Mouse (Mus musculus) left cerebral cortex, postnatal 4 days (tissue): Measurements from ENCODE around the gene Clip2. TPM values are rescaled to one million over a fixed set of nuclear protein-coding genes. Genes with fewer than 3 reads are reported as not detected.
A peak's percentile ranks its signal among the peaks of the same experiment; 100 is the strongest.

Experiments
- DNase-seq: peaks from one replicate; pipeline ENCODE4 v3.0.0-alpha.2; 2022
- intact Hi-C: fragments of 180-260 bp; cut with DNase I; formaldehyde crosslinking; loops from one replicate; pipeline ENCODE4 v1.15.1; 2025
- total RNA-seq, 2 experiments: library from RNA; stranded (reverse); gene quantifications; 2 replicates each; pipeline ENCODE4 v1.2.3; 2021

The Clip2 gene
- total RNA-seq, 2 experiments from 2014 or later = 172 to 179 TPM

DNA sequence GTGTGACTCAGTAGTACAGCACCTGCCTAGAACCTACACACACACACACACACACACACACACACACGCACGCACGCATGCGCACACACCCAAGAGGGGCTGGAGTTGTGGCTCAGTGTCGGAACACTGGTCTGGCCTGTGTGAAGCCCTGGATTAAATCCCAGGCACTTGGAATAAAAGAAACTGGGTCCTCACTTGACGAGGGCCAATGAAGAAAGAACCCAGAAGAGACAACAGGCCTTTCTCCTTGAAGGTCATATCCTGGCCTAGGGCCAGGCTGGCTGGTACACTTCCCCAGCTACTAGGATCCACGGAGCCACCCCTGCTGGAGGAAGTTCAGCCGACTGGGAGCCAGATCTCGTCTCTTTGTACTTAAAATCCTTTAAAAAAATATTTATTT, 20.6 kb downstream of the Clip2 start:
- DNase-seq = peak; percentile 71
- intact Hi-C loops = no loop called here

DNA sequence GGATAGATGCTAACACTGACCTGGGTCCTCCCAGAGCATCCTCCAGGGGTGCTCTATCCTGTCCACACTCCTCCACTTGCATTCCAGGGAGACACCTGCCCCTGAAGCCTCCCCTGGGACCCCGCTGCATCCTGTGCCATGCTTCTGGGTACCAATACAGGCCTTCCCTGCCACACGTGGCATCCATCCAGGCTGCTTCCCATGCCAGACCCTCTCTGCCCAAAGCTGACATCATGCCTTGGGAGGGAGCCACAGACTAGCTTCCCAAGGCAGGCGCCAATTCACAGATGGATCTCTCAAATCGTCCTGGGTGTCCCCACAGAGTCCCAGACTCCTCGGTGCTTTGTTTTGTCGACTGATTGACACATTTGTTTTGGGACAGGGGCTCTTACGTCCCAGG, 21.4 kb downstream of the Clip2 start:
- intact Hi-C loops = no loop called here
- peak; percentile 98 for DNase-seq

DNA sequence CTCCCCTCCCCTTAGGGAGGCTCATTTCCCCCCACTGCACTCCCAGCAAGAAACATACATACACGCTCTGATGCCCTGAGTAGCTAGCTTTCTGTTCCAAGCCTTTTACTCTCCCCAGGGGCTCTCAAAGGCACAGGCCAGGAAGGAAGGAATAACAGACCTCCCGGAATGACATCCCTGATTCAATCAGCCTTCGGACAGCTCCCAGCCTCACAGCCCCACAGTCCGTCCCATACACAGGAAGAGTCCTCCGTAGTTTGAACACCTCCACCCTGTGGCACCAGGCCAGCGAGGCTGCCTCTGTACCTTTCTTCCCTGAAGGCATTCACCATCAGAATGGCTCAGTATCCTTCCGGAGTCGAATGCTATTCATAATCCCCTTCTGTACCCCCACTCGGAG, 23.7 kb downstream of the Clip2 start:
- DNase-seq = no peak
- intact Hi-C loops = no loop called here

DNA sequence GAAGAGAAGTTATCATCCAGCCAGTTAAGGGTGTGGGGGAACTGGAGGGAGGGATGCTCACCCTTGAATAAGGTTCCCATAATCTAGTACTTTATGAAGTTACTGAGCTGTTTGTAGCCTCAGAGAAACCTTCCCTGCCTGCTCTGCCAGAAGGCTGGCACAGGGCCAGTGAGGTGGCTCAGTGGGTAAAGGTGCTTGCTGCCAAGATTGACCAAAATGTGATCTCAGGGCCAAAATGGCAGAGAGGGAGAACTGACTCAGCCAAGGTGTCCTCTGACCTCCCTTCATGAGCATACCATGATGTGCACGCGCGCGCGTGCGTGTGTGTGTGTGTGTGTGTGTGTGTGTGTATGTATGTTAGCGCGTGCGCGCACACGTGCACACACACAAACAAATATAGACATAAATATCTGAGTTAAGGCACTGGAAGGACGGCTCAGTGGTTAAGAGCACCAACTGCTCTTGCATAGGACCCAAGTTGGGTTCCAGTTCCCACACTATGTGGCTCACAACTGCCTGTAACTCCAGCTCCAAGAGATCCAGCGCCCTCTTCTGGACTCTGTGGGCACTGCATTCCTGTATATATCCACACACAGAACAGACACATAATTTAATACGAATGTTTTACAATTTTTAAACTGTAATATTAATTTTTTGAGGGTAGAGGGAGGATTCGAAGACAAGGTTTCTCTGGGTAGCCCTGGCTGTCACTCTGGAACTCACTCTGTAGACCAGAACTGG, 26.1 kb downstream of the Clip2 start:
- intact Hi-C loops = no loop called here
- DNase-seq = peak; percentile 51

DNA sequence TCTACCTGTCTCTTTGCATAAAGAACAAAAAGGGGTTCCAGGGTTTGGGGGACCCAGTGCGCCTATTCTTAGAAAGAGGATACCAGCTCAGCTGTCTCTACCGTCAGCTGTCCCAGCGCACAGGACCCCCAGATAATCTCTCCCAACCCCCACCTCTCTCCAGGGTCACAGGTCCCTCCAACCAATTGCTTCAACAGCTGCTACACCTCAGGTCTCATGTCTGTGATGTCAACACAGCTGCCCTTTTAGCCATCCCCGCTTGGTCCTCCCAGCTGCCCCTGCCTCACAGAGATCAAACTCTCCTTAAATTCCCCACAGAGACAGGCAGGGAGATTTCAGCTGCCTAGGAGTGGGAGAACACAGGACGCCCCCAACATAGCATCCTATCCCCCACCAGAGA, 28.5 kb downstream of the Clip2 start:
- intact Hi-C loops = no loop called here

DNA sequence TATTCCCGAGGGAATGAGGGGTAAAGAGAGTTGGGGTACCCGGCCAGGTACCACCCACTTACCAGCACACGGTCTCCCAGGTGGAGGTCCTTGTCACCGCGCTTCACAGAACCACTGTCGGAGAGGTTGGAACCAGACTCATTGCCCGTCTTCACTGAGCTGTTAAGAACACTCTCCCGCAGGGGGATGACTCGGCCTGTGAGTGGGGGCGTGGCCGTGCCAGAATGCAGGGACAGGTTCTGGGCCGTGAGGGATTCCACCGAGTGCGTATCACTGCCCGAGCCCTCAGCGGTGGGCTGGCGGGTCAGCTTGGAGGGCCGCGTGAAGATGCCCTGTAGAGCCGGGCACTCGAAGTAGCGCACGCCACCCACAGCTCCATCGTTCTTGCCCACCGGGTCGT, 29.7 kb downstream of the Clip2 start:
- no peak for DNase-seq
- intact Hi-C loops = no loop called here

More for the DNA sequence above, 28.5 kb downstream of the Clip2 start:
- no peak for DNase-seq

DNA sequence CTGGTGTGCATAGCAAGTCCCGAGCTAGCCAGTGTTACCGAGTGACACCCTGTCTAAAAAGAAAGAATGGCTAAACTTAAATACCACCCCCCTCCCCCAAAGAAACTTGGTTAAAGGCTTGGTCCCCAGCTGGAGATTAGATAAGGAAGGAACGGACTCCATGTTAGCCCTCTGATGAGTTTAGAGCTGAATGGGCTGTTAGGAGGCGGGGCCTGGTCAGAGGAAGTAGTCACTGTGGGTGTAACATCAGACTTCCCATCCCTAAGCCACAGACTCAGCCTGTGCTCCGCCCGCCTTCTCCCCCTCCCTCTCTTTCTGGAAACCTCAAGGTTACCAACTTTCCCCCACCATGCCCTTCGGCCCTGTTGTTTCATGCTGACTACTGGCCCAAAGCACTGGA, 30.4 kb downstream of the Clip2 start:
- DNase-seq = no peak
- intact Hi-C loops = no loop called here

DNA sequence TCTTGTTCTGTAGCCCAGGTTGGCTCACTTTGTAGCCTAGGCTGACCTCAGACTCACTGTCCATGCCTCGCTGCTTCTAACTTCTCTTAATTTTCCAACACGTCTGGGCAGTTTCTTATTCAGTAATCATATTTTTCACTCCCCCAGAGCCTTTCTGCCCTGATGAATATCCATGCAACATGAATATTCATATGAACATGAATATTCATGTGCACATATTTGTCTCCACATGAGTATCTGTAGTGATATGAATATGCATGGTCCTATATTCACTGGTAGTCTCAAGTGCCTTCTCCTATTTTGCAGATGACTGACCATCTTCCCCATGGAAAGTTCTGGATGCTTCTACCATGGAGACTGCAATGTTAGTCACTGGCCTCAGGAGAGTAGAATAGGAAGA, 31.1 kb downstream of the Clip2 start:
- DNase-seq = no peak
- intact Hi-C loops = no loop called here

DNA sequence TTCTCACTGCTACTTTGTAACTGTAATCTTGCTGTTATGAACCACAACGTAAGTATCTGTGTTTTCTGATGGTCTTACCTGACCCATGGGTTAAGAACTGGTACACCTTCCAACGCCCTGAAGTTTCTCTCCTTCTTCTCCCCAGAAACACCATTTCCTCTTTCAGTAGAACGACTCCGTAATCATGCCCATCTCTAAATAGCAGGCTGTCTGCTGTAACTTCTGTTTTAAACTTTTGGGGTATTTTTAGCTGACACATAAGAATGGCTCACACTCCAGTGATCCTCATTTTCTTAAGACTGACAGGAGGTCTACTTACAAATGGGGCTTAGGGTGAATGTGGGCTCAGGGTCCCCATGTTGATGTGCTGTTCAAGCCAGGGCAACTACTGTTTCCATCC, 32.1 kb downstream of the Clip2 start:
- DNase-seq = no peak
- intact Hi-C loops = no loop called here

DNA sequence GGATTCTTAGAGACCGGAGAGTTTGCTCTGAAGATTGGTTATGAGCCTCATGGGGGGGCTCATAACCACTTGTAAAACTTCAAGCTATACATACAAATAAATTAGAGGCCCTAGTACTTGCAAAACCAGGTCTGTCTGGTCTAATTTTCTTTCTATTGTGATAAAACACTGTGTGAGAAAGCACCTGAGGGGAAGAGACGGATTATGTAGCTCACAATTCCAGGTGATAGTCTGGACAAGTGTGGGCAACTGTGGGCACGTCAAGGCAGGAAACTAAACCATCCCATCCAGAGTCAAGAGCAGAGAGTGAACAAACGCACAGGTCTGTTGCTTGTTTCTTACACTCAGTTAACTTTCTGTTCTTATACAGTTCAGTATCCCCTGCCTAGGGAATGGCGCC, 32.8 kb downstream of the Clip2 start:
- no peak for DNase-seq
- intact Hi-C loops = no loop called here

DNA sequence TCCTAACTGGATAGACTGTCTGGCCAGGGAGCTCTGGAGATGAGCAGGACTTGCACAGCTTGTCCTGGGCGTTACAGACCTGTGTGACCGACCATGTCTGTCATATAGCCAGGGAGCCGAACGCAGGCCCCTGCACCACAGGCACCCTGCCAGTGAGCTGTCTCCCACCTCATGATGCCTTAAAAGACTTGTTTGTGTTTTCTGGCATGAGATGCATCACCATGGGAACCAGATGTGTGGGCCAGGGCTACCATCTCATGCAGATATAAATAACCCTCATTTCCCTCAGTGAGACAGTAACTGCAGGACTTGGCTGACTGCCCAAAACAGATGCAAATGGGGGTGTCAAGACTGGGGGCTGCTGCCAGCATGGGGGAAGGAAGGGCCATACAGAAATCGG, 40.1 kb downstream of the Clip2 start:
- peak; percentile 74 for DNase-seq
- intact Hi-C loops = loop anchor here (5.0 kb wide), 1 partner anchor 35 kb away; no protein-coding TSS in a partner anchor

DNA sequence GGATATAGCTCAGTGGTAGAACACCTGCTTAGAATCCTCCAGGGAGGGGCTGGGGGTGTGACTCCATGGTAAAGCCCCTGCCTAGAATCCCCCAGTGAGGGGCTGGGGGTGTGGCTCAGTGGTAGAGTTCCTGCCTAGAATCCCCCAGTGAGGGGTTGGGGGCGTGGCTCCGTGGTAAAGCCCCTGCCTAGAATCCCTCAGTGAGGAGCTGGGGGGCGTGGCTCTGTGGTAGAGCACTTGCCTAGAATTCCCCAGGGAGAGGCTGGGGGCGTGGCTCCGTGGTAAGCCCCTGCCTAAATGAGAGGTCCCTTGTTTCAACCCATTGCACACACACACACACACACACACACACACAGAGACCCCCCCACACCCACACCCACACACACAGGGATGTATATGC, 42.0 kb downstream of the Clip2 start:
- intact Hi-C loops = loop anchor here (5.0 kb wide), 1 partner anchor 37 kb away; no protein-coding TSS in a partner anchor
- DNase-seq = no peak

DNA sequence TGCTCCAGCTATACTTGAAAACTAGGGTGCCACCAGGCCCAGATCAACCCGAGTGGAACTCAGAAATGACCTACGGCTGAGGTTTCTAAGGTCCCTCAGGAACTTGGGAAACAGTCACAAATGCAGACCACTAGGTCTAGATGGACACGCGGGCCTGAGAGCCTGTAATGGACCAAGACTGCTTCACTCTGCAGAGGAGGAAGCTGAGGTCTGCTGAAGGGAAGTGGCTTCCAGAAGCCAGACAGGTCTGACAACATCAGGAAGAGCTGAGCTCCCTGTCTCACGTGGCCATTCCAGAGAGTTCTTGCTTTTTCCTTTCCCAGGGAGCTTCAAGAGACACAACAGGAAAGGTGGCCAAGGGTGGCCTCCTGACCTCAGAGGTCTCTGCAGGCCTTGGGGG, 43.3 kb downstream of the Clip2 start:
- intact Hi-C loops = no loop called here
- DNase-seq = no peak

DNA sequence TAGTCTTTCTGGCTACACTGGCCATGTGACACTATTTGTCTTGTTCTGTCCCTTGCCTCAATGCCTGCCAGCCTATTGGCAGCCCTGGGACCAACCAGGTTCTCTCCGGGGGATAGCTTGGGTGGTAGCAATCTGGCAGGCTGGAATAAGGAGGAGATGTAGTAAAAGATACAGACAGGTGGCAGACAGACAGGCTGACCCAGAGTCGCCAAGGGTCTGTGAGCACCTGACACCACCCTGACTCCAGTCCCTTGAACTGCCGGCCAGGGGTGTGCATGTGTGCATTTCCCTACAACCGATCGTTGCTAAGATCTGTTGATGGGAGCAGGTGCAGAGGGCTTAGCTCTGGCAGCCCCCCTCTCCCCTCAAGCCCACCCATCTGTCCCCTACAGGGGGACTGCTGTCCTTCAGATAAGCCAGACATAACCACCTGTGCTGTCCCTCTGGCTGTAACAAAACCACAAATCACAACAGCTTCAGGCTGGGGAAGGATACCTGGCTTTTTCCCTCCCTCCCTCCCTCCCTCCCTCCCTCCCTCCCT, 44.3 kb downstream of the Clip2 start:
- intact Hi-C loops = no loop called here
- DNase-seq = peak; percentile 48

DNA sequence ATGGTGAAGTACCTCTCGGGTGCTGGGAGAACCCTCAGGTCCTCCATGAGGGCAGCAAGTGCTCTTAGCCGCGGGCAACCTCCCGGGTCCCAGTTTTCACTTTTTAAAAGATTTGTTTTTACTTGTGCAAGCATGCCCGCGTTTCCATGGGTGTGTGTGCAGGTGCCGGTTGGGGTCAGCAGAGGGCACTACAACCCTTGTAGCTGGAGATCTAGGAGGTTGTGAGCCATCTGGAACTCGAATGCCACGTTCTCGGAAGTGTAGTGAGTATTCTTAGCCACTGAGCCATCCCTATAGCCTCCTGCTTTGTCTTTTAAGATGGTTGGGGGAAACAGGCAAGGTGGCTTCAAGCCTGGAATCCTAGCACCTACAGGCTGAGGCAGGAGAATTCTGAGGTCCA, 44.9 kb downstream of the Clip2 start:
- DNase-seq = peak; percentile 74
- intact Hi-C loops = no loop called here

DNA sequence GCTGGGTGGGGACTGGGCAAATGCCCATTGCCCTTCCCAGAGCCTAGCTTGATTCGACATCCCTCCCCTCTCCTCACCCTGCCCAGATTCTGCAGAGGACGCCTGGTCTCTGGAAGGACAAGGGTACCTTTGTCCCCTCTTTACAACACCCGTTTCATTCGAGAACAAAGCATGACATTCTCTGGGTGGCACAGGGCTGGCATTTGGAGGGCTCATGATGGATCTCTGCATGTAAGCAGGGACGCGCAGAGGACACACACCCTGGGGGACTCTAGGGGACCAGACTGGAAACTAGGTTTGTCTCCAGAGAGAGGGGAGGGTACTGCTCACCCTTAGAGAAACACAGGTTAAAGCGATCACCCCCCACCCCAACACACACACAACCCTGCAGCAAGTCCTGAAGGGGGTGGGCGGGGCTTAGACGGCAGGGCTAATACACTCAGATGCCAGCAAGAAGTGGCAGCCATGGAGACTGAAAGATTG, 46.4 kb downstream of the Clip2 start:
- intact Hi-C loops = no loop called here
- DNase-seq = peak; percentile 30

DNA sequence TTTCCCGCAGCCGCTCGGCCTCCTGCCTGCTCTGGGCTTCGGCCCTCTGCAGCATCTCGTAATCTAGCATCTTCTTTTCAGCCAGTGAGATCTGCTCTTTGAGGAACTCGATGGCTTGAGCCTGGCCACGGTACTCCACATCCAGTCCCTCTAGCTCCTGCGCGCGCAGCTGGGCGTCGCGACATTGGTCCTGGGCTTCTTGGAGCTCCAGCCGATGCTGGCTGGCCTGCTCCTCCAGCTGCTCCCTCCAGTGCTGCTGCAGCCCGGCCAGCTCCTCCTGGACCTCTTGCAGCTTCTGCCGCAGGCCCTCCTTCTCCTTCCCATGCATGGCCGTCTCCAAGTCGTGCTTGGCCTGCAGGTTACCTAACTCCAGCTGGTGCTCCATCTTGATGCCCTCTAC, 49.6 kb downstream of the Clip2 start:
- no peak for DNase-seq
- intact Hi-C loops = no loop called here

DNA sequence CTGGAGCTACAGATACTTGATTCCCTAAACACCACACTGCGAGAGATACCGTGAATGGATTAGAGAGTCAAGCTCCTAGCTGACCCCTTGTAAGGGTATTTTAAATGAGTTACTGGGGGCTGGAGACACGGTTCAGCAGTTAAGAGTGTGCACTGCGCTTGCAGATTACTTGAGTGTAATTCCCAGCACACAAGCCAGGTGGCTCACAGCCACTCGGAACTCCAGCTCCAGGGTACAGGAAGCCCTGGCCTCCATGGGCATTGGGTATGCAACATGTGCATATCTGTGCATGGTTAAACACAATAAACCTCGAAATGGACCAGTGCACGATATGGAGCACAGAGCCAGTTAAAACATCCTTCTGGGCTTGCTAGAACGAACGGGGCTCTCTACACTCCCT, 50.8 kb downstream of the Clip2 start:
- no peak for DNase-seq
- intact Hi-C loops = no loop called here

DNA sequence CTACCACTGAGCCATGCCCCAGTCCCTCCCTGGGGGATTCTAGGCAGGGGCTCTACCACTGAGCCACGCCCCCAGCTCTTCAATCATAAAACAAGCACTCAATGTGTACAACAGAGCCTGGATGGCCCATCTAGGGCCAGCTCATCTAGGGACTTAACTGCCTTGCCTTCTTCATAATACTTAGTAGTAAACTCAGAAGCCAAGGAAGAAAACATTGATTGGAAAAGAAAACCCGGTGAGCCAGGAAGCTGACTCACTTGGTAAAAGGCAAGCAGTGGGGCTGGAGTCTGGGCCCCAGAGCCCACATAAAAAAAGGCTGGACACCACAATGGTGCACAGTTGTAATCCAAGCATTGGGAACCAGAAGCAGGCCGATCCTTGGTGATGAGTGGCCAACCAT, 51.6 kb downstream of the Clip2 start:
- no peak for DNase-seq
- intact Hi-C loops = no loop called here

DNA sequence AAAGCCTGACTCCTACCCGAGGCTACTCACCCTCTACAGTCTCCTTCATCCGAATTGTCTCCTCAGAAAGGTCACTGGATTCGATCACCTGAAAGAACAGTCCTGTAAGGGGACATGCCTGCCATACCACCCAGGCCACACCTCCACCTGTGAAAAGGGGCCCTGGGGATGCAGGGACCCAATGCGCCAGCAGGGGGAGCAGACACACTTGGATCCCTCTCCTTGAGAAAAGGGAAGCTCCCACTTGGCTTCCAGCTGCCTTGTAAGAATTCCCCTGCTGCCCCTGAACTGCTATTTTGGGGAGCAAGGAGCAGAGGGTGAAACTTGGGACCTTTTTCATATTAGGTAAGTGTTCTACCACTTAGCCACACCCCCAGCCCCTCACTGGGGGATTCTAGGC, 52.2 kb downstream of the Clip2 start:
- peak; percentile 40 for DNase-seq
- intact Hi-C loops = no loop called here

DNA sequence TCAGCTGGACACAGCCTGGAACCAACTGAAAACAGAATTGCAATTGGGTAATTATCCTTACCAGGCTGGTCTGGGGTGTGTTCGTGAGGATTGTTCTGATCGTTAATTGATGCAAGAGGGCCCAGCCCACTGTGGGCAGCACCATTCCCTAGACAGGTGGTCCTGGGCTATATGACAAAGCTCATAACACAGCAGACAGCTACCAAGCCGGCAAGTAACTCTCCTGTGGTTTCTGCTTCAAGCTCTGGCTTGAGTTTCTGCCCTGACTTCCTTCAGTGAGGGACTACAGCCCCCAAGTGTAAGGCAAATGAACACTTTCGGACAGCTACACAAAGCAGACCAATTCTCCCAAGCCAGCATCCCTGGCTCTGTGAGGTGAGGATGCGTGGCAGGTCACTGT, 55.2 kb downstream of the Clip2 start:
- intact Hi-C loops = no loop called here
- no peak for DNase-seq

DNA sequence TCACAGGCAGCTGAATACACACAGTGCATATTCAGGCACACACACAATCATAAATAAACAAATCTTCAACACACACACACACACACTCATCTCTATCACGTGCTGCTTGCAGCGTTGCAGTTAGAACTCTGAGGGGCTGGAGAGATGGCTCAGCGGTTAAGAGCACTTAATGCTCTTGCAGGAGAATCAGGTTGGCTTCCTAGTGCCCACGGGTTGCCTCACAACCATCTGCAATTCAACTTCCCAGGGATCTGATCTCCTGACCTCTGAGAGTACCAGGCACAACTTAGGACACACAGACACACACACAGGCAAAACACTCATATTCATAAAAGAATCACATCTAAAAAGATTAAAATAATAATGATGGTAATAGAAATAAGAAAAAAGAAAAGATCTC, 56.4 kb downstream of the Clip2 start:
- intact Hi-C loops = no loop called here
- DNase-seq = no peak

DNA sequence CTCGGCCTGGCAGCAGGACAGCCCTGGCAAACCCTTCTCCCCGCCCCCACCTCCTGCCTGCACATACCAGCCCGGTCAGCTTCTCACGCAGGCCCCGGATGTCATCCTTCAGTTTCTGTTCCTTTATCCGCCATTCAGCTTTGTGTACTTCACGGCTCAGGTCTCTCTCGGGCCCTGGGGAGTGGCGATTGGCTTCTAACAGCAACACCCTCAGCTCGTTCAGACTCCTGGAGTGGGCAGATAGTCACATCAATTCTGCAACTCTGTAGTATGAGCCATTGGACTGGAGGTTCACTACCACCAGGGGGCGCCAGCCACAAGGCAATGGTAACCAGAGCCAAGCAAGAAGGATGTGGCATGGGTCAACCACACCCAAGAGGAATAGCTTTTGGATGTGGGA, 58.1 kb downstream of the Clip2 start:
- peak; percentile 93 for DNase-seq
- intact Hi-C loops = loop anchor here (5.0 kb wide), 2 partner anchors 48 to 88 kb away; partner anchors contain the start of gene Rfc2
